Mouse (Mus musculus) forebrain, embryonic 15.5 days (tissue): ENCODE data around the gene Homer2. TPM values are rescaled to one million over a fixed set of nuclear protein-coding genes. Genes with fewer than 3 reads are reported as not detected.

ENCODE experiments used
- ATAC-seq: fragments of 200-750 bp; cut with Nextera tagmentation; replicated peaks from 2 replicates; pipeline ENCODE4 v1.8.0; 2017; ENCODE audit warnings: mild to moderate bottlenecking, moderate TSS enrichment, moderate library complexity
- H3K27ac ChIP-seq: fragments of 300-500 bp; sonication (generic); replicated peaks from 2 replicates; pipeline ENCODE4 v1.5.1; 2015; ENCODE audit warnings: mild to moderate bottlenecking, inconsistent platforms
- H3K27me3 ChIP-seq: fragments of 300-500 bp; sonication (generic); 2 replicates; pipeline ENCODE4 v1.6.1; 2015; ENCODE audit warnings: inconsistent platforms
- H3K36me3 ChIP-seq: fragments of 300-500 bp; sonication (generic); 2 replicates; pipeline ENCODE4 v1.6.1; 2015; ENCODE audit warnings: mild to moderate bottlenecking, inconsistent platforms
- H3K4me1 ChIP-seq: fragments of 300-500 bp; sonication (generic); 2 replicates; pipeline ENCODE4 v1.6.1; 2015; ENCODE audit warnings: inconsistent platforms
- H3K4me2 ChIP-seq: fragments of 300-500 bp; sonication (generic); replicated peaks from 2 replicates; pipeline ENCODE4 v1.6.1; 2015; ENCODE audit warnings: mild to moderate bottlenecking, inconsistent platforms
- H3K4me3 ChIP-seq: fragments of 300-500 bp; sonication (generic); 2 replicates; pipeline ENCODE4 v1.5.1; 2015; ENCODE audit warnings: mild to moderate bottlenecking, inconsistent platforms
- H3K9ac ChIP-seq: fragments of 300-500 bp; sonication (generic); replicated peaks from 2 replicates; pipeline ENCODE4 v1.6.1; 2015; ENCODE audit warnings: mild to moderate bottlenecking, inconsistent platforms
- H3K9me3 ChIP-seq: fragments of 300-500 bp; sonication (generic); 2 replicates; pipeline ENCODE4 v1.6.1; 2016; ENCODE audit warnings: inconsistent platforms
- WGBS: fragments of 180-500 bp; shearing (Covaris S2); methylation state at CpG from one replicate; pipeline ENCODE4 v1.1.7; 2015; ENCODE audit warnings: mixed read lengths; 5-methylcytosine and 5-hydroxymethylcytosine counted together
- polyA plus RNA-seq: library from polyadenylated mRNA; unstranded; fragments of >200 nt; fragmentation: Nextera tagmentation; extraction: Ambion mirVana; gene quantifications from 2 replicates; pipeline ENCODE4 v1.2.1, GENCODE M21; 2015

The Homer2 gene
- polyA plus RNA-seq, 1 experiment from 2014 or later, result 25.9 TPM

DNA sequence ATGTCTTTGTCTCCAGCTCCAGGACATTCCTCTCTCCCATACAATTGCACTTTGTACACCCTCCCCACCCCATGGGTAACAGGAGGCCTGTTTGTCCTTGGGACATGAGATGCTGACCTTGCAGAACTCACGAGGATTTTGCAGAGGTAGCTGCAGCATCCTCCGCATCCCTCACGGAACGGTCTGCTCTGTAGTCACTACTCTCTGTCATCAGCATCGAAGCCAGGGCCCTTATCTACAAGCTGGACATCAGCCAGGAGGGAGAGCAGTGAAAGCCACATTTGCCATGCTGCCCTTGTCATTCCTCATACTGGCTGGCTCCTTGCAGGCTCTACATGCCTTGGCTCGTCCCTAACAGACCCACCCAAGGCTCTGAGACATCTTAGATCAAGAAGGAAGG is 66.2 kb downstream of the Homer2 start:
- Histone ChIP-seq H3K27me3 (no peaks in the 10 kb centered on the region), H3K36me3 (no peaks in the 10 kb centered on the region), H3K27ac (no peak overlapping the region), H3K4me2 (no peak overlapping the region), H3K4me1 (no peaks in the 10 kb centered on the region), H3K9ac (no peak overlapping the region), H3K9me3 (no peaks in the 10 kb centered on the region), H3K4me3 (no peak overlapping the region)
- 74% methylated on average over 6 of the region's 6 CpGs for WGBS
- ATAC-seq, result no peak

DNA sequence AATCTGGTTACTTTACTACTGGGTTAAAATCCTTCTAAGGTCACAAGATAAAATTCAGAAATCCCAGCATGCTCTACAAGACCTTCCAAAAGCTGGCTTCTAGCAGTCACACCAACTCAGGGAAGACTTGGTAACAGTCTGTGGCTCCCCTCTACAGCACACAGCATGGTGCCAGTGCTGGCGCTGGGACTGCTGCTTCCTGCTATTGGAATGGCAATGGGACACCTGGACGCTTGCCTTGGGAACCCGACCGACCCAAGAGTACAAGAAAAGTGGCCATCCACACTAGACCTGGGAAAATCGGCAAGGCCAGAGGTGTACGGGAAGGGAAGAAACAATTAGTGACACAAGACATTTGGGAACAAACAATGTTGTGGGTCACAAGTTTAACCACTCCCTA is 74.7 kb downstream of the Homer2 start:
- no peak overlapping the region for H3K4me2 ChIP-seq
- no peak overlapping the region for H3K27ac ChIP-seq
- no peak for ATAC-seq
- no peaks in the 10 kb centered on the region for H3K36me3 ChIP-seq
- no peaks in the 10 kb centered on the region for H3K9me3 ChIP-seq
- no peaks in the 10 kb centered on the region for H3K4me1 ChIP-seq
- H3K4me3 ChIP-seq, result no peak overlapping the region
- WGBS, result 79% methylated on average over 6 of the region's 6 CpGs
- no peaks in the 10 kb centered on the region for H3K27me3 ChIP-seq
- H3K9ac ChIP-seq, result no peak overlapping the region

DNA sequence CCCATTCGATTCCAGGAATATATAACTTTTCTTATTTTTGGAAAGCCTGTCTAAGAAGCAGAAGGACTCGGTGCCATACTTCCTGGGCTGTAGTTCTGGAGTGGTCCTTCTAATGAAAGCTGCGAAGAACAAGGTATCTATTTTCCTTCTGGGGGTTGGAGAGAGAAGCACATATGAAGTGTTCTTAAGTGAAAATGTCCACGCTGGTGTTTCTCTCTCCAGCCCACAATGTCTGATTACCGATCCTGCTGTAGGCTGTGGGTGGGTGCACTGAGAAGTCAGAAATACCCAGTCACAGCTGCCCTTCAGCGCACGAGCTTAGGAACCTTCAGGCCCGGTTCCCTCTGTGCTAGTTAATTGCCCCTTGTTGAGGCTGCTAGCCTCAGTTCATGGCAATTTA is 76.1 kb downstream of the Homer2 start:
- H3K4me1 ChIP-seq, result no peaks in the 10 kb centered on the region
- no peak overlapping the region for H3K4me3 ChIP-seq
- WGBS, result 86% methylated on average over 8 of the region's 8 CpGs
- H3K9ac ChIP-seq, result no peak overlapping the region
- H3K9me3 ChIP-seq, result no peaks in the 10 kb centered on the region
- H3K27me3 ChIP-seq, result no peaks in the 10 kb centered on the region
- no peak for ATAC-seq
- H3K4me2 ChIP-seq, result no peak overlapping the region
- H3K36me3 ChIP-seq, result no peaks in the 10 kb centered on the region
- H3K27ac ChIP-seq, result no peak overlapping the region

DNA sequence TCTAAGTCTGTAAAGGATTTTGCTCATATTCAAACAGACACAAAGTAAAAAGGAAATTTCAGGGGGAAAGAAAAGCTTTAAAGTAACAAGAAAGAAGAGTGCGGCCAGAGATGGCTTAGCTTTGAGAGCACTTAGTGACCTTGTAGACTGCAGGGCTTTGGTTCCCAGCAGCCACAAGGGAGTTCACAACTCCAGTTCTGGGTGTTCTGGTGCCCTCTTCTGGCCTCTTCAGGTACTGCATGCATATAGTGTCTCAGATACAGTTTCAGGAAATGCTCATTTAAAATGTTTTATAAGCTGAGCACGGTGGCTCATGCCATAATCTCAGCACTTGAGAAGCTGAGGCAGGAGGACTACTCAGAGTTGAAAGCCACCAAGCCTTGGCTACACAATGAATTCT is 80.9 kb downstream of the Homer2 start:
- H3K27me3 ChIP-seq, result no peaks in the 10 kb centered on the region
- no peak overlapping the region for H3K27ac ChIP-seq
- no peaks in the 10 kb centered on the region for H3K36me3 ChIP-seq
- no peaks in the 10 kb centered on the region for H3K4me1 ChIP-seq
- H3K9ac ChIP-seq, result no peak overlapping the region
- H3K9me3 ChIP-seq, result no peaks in the 10 kb centered on the region
- no peak overlapping the region for H3K4me2 ChIP-seq
- WGBS, result 87% methylated on average over 2 of the region's 2 CpGs
- no peak for ATAC-seq
- no peak overlapping the region for H3K4me3 ChIP-seq

DNA sequence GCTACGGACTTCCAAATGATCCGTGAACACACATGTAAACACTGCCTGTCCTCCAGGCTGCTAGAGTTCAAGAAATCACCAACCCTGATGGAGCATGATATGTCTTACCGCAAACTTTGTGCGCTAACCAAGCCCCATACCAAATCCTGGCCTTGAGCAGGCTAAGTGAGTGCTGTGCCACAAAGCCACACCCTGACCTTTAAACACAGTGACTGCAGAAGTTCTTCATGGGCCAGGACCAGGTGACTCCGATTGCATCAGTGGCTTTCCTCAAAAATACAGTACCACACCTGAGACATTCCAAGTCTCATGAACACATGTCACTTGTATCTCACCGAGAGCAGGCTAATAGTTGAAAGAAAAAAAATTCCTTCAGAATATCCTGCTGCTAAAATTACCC is 83.6 kb downstream of the Homer2 start:
- H3K36me3 ChIP-seq, result no peaks in the 10 kb centered on the region
- H3K27ac ChIP-seq, result no peak overlapping the region
- H3K4me1 ChIP-seq, result no peaks in the 10 kb centered on the region
- no peak overlapping the region for H3K9ac ChIP-seq
- H3K9me3 ChIP-seq, result no peaks in the 10 kb centered on the region
- no peak overlapping the region for H3K4me2 ChIP-seq
- 91% methylated on average over 6 of the region's 6 CpGs for WGBS
- H3K4me3 ChIP-seq, result no peak overlapping the region
- no peaks in the 10 kb centered on the region for H3K27me3 ChIP-seq
- ATAC-seq, result no peak

DNA sequence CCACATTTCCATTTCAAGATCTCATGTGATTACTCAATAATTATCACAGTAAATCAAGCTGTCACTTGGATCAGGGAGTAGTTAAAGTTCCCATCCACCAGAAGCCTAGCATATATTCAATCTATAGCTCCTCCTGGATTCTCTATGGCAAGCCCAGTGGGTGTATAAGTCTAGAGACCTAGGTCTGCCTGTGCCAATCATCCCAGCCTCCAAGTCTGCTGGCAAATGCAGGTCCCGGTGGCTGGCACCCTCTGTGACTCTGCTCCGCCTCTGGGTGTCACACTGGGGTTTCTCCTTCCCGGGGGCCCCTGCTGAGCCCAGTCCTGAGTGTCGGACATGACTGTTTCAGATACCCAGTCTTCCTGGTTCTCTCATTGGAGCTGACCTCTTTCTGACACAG is 84.5 kb downstream of the Homer2 start:
- no peak for ATAC-seq
- Histone ChIP-seq H3K4me1 (no peaks in the 10 kb centered on the region), H3K4me3 (no peak overlapping the region), H3K9ac (no peak overlapping the region), H3K9me3 (no peaks in the 10 kb centered on the region), H3K4me2 (no peak overlapping the region), H3K27me3 (no peaks in the 10 kb centered on the region), H3K27ac (no peak overlapping the region), H3K36me3 (no peaks in the 10 kb centered on the region)
- 76% methylated on average over 4 of the region's 4 CpGs for WGBS

DNA sequence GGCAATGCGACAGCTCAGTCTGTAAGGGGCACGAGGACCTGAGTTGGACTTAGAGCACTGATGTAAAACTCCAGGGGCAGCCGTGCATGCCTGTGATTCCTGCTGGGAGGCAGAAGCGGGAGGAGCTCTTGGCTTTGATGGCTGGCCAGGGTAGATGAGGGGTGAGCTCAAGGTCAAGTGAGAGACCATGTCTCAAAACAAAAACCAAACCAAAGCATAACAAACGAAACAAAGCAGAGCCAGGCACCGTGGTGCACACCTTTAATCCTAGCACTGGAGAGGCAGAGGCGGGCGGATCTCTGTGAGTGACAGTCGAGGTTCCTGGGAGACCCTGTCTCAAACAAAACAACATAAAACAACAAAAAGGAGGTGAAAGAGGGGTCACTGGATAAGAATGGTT is 92.3 kb downstream of the Homer2 start:
- no peaks in the 10 kb centered on the region for H3K27me3 ChIP-seq
- H3K27ac ChIP-seq, result no peak overlapping the region
- H3K4me2 ChIP-seq, result no peak overlapping the region
- H3K36me3 ChIP-seq, result no peaks in the 10 kb centered on the region
- H3K4me3 ChIP-seq, result no peak overlapping the region
- no peaks in the 10 kb centered on the region for H3K4me1 ChIP-seq
- H3K9me3 ChIP-seq, result no peaks in the 10 kb centered on the region
- no peak overlapping the region for H3K9ac ChIP-seq
- 78% methylated on average over 9 of the region's 9 CpGs for WGBS
- ATAC-seq, result no peak

DNA sequence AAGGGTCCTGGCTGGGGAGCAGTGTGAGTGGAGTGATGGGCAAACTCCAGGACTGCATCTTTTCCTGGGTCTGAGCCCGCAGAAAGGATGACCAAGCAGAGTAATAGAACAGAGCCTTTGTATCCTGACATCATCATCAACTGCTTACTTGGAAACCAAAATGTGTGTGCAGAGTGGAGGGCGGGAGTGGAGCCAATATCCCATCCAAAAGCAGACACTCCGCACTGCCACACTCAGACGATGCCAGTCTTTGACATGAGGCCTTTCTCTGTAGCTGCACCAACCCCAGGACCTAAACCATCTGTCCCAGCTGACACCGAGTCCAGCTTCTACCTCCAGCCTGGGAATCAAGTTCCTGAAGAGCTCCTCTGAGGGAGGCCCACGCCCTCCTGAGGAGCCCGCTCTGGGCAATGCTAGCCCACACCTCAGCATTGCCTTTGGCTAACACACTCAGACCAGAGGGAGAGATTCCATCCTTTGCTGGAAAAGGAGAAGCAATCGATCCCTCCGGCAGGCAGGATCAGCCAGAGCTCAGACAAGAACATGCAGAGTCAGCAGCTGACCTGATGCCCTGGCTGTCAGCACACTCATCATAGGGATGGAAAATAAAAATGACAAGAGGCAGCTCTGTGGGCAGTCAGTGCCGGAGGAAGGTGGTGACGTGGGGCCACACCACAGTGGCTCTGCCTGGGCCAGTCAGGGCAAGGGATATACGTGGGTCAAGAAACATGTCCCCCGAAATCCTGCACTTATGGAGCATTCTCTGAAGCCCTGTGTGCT is 94.3 kb downstream of the Homer2 start:
- no peak overlapping the region for H3K4me2 ChIP-seq
- no peak for ATAC-seq

DNA sequence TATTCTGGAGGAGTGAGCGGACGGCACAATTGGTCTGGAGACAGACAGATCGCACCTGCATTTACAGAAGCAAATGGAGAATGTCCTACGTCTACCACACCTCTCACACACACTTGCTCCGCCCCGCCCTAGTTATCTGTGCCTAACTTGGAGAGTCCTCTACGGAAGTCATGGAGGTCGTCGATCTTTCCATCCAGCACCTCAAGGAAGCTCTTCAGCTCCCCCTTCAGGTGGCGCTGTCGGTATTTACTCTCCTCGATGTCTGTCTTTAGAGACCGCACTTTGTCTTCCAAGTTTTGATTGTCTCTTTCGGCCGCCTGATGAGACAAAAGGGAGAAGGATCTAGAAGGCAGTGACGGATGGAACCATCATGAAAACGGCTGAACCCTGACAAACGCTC is 97.2 kb downstream of the Homer2 start:
- WGBS, result 67% methylated on average over 18 of the region's 18 CpGs

More for the DNA sequence above, 94.3 kb downstream of the Homer2 start:
- no peak overlapping the region for H3K27ac ChIP-seq
- H3K4me3 ChIP-seq, result no peak overlapping the region
- H3K4me1 ChIP-seq, result no peaks in the 10 kb centered on the region
- WGBS, result 87% methylated on average over 13 of the region's 13 CpGs
- no peak overlapping the region for H3K9ac ChIP-seq
- no peaks in the 10 kb centered on the region for H3K27me3 ChIP-seq
- H3K9me3 ChIP-seq, result no peaks in the 10 kb centered on the region
- no peaks in the 10 kb centered on the region for H3K36me3 ChIP-seq

DNA sequence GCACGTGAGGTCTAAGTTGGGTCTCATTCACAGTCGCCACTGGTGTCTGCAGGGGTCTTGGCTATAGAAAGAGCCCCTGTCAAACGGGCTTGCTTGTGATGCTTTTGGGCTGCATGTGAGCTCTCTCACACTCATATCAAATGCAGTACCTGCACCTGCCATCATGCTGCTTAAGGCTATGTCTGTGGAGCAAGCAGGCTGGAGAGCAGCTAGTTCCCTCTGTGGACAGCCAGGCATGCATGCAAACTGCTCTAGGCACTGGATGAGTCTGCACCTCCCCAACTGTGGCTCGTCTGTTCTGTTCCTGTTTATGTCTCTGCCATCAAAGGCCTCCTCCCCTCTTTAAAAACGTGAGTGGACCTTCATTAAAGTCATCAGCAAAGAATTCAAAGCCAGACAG is 100.9 kb downstream of the Homer2 start:
- H3K27ac ChIP-seq, result no peak overlapping the region
- no peak overlapping the region for H3K4me2 ChIP-seq
- no peak overlapping the region for H3K9ac ChIP-seq
- no peaks in the 10 kb centered on the region for H3K4me1 ChIP-seq
- H3K9me3 ChIP-seq, result no peaks in the 10 kb centered on the region
- 70% methylated on average over 5 of the region's 5 CpGs for WGBS
- H3K36me3 ChIP-seq, result no peaks in the 10 kb centered on the region
- no peak for ATAC-seq
- no peaks in the 10 kb centered on the region for H3K27me3 ChIP-seq
- no peak overlapping the region for H3K4me3 ChIP-seq

More for the DNA sequence above, 97.2 kb downstream of the Homer2 start:
- Histone ChIP-seq H3K9ac (no peak overlapping the region), H3K36me3 (no peaks in the 10 kb centered on the region), H3K4me1 (no peaks in the 10 kb centered on the region), H3K27me3 (no peaks in the 10 kb centered on the region), H3K4me3 (no peak overlapping the region), H3K9me3 (no peaks in the 10 kb centered on the region), H3K4me2 (no peak overlapping the region), H3K27ac (no peak overlapping the region)
- no peak for ATAC-seq

DNA sequence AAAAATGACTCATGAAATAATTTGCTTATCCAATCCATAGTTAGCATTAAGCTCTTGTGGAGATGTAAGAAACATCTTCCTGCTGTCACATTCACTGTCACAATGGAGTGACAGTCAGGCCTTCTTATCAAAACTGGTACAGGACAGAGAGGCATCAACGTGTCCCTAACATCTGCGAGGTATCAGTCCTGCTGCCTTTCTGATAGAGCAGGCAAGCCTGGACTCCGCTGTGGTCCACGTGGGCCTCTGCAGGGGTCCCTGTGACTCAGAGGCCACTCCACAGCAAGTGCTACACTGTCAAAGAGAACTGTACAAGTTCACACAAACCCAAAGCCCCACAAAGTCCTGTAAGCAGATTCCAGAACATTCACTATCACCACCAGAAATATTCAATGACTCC is 101.8 kb downstream of the Homer2 start:
- H3K4me1 ChIP-seq, result no peaks in the 10 kb centered on the region
- no peak overlapping the region for H3K27ac ChIP-seq
- no peak overlapping the region for H3K4me2 ChIP-seq
- no peak overlapping the region for H3K9ac ChIP-seq
- H3K9me3 ChIP-seq, result no peaks in the 10 kb centered on the region
- 75% methylated on average over 4 of the region's 4 CpGs for WGBS
- no peak for ATAC-seq
- no peaks in the 10 kb centered on the region for H3K36me3 ChIP-seq
- no peaks in the 10 kb centered on the region for H3K27me3 ChIP-seq
- H3K4me3 ChIP-seq, result no peak overlapping the region

DNA sequence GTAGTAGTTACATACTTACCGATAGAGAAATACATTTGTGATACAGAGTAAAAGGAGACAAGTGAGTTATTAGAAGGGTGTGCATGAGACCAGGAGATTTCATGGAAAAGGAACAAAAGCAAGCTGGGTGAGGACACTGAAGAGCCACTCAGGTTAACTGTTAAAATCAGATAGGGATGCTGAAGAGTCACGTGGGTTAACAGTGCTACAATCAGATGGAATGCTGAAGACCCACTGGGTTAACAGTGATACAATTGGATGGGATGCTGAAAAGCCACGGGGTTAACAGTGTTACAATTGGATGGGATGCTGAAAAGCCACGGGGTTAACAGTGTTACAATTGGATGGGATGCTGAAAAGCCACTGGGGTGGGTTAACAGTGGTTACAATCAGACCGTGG is 102.3 kb downstream of the Homer2 start:
- no peaks in the 10 kb centered on the region for H3K9me3 ChIP-seq
- no peak overlapping the region for H3K9ac ChIP-seq
- H3K36me3 ChIP-seq, result no peaks in the 10 kb centered on the region
- no peak for ATAC-seq
- no peak overlapping the region for H3K4me2 ChIP-seq
- no peaks in the 10 kb centered on the region for H3K4me1 ChIP-seq
- no peak overlapping the region for H3K4me3 ChIP-seq
- H3K27ac ChIP-seq, result no peak overlapping the region
- 77% methylated on average over 5 of the region's 5 CpGs for WGBS
- H3K27me3 ChIP-seq, result no peaks in the 10 kb centered on the region
